Mouse (Mus musculus): ENCODE measurements at regions not wholly inside any gene's neighbourhood (a gene's known extent, or its start where the extent isn't known, plus 50 kb on each side); places are given as distances from the start of the nearest gene placed in this dataset.
"Not testable (repeated sequence)": the region's sequence is repeated elsewhere in the genome, so short reads cannot be mapped to it uniquely, and the experiment has no call there.

DNA sequence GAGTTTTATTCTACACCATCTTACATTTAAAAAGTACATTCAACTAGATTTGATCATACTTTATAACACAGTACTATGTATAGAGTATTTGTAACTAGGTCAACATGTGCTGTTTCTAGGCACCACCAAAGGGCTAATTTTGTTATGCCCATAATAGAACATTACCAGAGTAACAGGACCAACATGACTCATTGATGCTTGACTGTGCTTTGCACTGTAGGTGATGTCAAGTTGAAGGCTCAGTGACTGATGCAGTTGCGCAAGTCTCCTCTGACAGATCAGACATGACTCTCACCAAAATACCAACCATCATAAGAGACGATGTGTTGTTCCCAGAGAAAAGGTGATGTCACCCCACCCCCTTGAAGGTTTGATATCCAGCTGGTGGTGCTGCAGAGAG lies 108.5 kb downstream of the Mrpl39 start:
- DNase-seq (ENCODE audit: low spot score in 2 of 2) = no peak

DNA sequence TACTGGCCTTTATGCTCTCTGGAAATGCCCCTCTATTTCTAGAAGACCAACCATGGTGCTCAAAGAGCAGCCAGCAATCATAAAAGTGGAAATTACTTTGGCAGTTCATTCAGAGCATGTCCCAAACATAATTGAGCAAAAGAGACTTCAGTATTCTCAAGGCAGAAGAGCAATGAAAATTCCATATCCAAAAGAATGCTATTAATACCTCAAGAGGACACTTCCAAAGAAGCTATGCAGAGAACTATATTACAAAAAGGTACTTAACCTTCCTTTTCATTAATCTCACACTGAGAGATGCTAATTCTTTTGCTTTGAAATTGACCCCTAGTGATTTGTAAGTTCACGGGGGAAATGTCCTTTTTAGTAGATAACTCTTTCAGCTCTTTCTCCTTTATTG lies 105.7 kb downstream of the Mrpl39 start:
- DNase-seq (ENCODE audit: low spot score in 2 of 2) = no peak

DNA sequence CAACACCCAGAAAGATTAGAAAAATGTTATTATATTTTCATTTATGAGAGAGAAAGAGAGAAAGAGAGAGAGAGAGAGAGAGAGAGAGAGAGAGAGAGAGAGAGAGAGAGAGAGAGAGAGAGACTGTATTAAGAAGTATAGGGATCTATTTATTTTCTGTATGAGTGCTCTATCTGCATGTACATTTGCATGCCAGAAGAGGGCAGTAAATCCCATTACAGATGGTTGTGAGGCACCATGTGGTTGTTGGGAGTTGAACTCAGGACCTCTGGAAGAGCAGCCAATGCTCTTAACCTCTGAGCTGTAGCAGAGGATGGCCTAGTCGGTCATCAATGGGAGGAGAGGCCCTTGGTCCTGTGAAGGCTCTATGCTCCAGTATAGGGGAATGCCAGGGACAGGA lies 91.1 kb downstream of the Mrpl39 start:
- not testable (repeated sequence) for DNase-seq (ENCODE audit: low spot score in 2 of 2)

DNA sequence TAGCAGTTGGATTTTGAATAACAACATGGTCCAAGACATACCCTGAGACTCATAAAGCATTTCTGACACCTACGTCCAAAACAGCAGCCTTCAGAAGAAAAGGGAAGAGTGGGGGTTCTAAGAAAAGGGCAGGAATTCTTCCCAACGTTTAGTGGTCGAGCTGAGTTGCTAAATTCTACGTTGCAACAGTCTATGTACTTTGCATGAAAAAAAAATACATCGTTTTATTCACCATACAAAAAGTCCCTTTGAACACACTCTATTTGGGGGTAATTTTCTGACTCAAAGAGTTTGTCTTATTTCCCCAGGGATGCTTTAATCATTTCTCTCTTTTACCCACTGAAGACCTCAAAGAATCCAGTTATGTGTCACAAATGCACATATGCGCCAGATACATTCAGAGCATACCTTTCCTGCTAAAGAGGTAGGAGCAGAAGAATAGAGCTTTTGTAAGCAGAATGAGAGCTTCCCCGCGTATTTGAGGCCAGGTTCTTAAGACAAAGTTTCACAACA lies 89.3 kb downstream of the Mrpl39 start:
- DNase-seq (ENCODE audit: low spot score in 2 of 2) = no peak

DNA sequence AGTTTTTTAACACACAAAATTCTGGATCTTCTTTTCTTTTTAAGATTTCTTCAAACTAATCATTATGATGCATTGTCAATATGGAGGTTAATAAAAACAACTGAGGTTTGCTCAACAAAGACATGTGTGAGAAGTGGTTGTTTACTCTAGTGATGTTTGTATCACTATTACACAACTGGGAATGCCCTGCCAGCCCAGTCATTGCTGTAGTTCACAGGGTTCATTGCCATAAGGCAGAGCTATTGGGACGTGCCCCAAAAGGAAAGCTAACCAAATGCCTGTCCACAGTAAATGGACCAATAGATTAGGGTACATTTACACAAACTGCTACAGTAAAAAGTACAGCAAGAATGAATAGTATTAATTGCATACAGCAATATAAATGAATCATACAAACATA lies 84.9 kb downstream of the Mrpl39 start:
- no peak for DNase-seq (ENCODE audit: low spot score in 2 of 2)

DNA sequence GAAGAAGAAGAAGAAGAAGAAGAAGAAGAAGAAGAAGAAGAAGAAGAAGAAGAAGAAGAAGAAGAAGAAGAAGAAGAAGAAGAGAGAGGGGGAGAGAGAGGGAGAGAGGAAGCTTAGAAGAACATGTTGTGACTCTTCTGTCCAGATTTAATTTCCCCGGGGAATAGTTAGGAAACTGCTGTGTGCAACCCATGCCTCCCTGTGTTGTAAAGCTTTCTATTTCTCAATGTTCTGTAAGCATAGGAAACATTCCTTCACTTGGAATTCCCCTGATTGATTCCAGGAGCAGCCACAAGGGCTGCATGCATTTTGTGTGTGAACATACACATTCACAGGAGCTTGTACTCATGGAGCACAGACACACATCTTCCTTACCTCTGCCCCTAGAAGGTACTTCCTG lies 81.7 kb downstream of the Mrpl39 start:
- DNase-seq (ENCODE audit: low spot score in 2 of 2) = no peak

DNA sequence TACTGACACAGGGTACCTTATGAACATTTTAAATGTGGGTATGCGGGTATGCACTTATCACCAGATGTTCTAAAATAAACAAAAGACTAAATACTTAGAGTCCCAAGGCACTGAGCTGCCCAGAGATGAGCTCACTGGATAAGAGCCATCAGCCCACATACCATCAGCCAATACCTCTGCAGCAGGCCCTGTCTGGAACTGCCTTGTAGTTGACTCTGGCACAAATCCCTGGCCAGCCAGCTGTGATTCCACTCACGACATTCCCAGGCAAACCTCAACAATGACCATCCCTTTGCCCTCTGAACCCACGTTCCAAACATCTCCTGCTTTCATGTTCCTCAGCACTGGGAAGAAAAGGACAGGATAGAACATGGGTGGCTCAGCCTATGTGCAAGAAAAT lies 73.7 kb downstream of the Mrpl39 start:
- DNase-seq (ENCODE audit: low spot score in 2 of 2) = no peak

DNA sequence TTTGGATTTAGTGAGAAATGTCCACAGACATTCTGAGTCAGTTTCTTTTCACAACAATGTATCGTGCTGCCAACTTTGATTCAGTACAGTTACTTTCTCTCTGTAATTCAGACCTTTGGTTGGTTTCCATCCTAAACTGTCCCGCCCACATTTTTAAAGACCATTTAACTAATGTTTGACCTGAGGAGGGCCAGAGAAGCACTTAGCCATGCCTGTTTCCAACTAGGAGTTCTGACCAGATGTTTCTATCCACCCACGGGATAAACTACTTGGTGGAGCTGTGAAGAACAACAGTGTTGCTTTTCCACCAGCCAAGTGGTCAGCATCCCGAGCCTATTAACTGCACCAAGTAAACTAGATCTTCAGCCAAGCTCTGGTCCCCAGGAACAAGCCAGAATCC lies 72.0 kb downstream of the Mrpl39 start:
- no peak for DNase-seq (ENCODE audit: low spot score in 2 of 2)
